Mouse (Mus musculus) adrenal gland, postnatal 25 days (tissue): ENCODE data around the gene Tspan15. TPM values are rescaled to one million over a fixed set of nuclear protein-coding genes. Genes with fewer than 3 reads are reported as not detected.

Source experiments
- DNase-seq: peaks from one replicate; pipeline ENCODE4 v3.0.0; 2021; ENCODE audit warnings: mixed read lengths
- total RNA-seq: library from RNA; stranded (reverse); gene quantifications from 2 replicates; pipeline ENCODE4 v1.2.3, GENCODE M21; 2021

Gene Tspan15
- total RNA-seq, 1 experiment from 2014 or later = 31.0 TPM

- no peak for DNase-seq
Measured at GRCm38 (mm10) chr10:62189910-62190309, 41.1 kb downstream of the Tspan15 start.

- DNase-seq = no peak
Measured at GRCm38 (mm10) chr10:62189303-62189702, 41.7 kb downstream of the Tspan15 start.

DNA sequence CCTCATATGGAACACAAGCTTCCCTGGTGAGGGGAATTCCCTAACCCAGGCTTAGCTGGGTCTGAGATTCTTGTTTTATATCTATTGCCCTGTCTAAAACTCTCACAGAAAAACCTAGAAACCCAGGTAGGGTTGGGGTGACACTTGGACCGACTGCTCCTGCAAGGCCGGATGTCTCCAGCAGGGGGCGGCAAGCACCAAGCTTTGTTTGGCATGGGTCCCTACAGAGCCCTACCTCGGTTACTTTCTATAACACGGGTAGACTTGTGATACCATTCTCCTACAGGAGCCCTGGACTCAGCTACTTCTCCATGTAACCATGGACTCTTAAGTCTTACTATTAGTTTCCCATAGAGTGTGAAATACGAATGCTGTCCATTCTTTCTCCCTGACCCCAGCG is 44.2 kb downstream of the Tspan15 start:
- peak; percentile 88 for DNase-seq

- peak; percentile 94 for DNase-seq
Measured at GRCm38 (mm10) chr10:62183053-62183452, 48.0 kb downstream of the Tspan15 start.

DNA sequence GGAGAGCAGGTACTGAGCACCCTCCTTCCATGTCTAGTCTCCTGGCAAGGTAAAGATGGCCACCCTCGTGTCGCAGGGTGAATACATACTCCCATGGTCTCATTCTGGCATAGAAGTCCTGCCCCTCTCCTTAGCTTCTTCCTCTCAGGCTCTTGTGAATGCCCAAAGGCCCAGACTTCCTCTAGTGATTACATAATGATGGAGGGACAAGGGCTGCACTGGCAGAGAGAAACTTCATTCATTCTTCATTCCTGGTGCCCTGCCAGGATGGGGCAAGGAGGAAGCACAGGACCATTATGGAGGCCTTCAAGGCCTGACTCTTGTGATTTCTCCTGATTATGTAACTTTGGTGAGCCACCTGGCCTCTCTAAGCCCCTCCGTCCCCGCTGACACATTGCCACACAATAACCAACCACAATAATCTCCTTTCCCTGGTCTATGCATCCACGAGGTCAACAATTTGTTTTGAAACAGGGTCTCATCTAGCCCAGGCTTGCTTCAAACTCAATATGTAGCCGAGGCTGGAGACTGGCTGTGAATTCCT is 48.5 kb downstream of the Tspan15 start:
- DNase-seq = no peak

DNA sequence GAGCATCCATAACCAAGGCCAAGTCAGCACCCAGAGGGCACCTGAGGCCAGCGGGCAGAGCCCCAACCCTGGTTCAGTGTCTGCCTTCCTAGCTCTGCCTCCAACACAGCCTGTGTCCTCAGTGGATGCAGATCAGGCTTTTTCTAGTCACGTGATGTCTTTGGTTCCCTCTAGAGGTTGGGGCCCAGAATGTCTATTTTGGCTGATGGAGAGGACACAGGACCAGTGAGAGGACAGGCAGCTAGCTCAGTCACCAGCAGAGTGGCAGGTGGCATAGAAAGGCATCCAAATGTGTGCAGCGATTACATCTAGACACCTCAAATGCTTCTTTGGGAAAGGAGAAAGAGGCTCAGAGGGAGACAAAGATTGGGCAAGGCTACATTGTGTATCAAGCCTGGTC is 49.4 kb downstream of the Tspan15 start:
- DNase-seq = no peak

DNA sequence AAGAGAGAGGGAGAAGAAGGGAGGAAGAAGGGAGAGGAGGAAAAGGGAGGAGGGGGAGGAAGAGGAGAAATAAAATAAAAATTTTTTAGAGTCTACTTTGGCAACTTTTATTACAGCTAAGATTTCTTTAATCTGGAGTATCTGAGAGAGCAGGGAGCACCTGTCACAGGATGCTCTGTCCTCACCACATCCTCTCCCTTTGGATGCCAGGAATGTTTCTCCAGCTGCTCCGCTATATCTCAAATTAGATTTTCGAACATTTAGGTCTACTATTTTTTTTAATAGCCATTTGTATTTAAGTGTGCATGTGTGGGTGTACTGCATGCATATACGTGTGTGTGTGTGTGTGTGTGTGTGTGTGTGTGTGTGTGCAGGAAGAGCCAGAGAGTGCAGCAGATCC is 51.1 kb downstream of the Tspan15 start:
- no peak for DNase-seq

- DNase-seq = no peak
Measured at GRCm38 (mm10) chr10:62174533-62175313, 56.3 kb downstream of the Tspan15 start.

GRCm38 (mm10) chr10:62173941-62174448 is 57.1 kb downstream of the Tspan15 start:
- DNase-seq = no peak

DNA sequence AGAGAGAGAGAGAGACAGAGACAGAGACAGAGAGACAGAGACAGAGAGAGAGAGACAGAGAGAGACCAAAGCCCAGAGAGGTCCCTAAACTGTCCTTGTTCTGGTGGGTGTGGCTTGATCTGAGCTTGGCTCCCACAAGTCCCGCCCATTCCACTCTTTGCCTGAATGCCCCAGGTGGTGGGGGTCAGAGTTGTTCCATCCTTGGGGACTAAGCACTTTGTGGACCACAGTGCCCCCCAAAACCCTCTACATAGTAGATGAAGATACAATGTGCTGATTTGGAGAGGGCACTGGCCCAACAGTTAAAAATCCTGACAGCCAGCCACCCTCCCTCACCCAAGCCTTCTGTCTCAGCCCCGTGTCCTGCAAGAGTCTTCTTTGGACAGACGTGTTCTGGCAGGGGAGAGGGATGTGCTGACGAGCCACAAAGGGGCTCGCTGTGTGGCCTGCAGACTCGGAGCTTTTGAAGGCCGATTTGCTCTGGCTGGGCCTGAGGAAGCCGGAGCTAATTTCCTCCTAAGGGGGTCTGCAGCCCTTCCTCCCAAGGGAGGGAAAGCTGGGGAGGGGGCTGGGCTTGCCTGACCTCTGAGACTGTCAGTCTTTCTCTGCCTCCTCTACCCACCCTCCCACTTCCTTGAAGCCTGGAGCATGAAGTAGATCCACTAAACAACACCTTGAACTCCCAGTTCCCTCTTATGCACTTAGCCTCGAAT is 58.1 kb downstream of the Tspan15 start:
- no peak for DNase-seq

DNA sequence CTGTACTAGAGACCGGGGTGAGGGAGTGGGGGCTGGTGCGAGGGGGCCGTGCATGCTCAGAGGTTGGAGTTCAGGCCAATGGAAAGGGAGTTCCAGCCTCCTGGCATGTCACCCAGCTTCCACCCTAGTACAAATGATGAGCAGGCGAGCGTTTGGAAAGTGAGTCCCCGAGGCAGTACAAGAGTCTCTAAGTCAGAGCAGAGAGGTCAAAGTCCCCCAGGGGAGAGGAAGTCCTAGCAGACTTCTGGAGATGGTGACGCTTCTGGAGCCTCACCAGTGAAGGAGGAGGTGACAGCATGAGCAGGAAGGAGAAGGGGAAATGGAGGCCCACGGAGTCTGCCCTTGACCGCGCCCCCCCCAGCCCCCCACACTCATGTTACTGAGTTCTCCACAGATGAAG is 68.6 kb downstream of the Tspan15 start:
- DNase-seq = no peak

- no peak for DNase-seq
Measured at GRCm38 (mm10) chr10:62149929-62150328, 81.1 kb downstream of the Tspan15 start.

GRCm38 (mm10) chr10:62147466-62148248 is 83.4 kb downstream of the Tspan15 start:
- no peak for DNase-seq

DNA sequence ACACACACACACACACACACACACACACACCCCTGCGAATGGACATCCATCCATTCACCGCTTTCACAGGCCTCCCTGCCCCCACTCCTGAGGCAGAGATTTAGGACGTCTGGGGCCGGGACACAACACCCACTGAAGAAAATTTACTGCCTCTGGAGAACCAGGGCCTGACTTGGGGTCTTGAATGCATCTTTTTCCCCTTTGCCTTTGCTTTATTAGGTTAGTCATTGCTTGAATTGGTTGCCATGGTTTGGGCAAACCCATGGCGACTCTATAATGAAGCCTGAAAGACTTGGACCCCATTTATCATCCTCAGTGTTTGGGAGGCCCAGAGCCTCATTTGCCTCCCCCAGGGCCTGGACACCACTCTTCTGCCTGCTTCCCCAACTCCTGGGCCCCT is 85.1 kb downstream of the Tspan15 start:
- DNase-seq = no peak

DNA sequence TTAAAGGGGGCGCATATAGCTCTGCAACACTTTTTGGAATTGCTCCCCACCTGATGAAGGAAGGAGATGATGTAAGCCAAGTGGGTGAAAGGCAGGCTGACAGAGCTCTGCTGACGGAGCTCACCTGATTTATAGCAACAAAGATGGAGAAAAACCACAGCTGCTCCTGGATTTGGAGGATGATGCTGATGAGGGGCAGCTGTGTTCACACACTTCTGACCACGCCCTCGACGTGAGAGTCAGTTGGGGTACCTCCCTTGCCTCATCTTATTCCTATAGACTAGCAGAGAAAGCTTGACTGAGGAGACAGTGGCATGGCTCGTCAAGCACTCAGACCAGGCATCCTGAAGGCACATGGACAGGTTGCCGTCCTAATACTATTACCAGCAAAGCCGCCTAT is 87.2 kb downstream of the Tspan15 start, which contains the start of gene Fam241b:
Gene Fam241b (minus strand): TSS at position 101 of the 400 bp plus-strand sequence.
- no peak for DNase-seq

- DNase-seq = peak; percentile 32
Measured at GRCm38 (mm10) chr10:62138040-62138439, 93.0 kb downstream of the Tspan15 start.

DNA sequence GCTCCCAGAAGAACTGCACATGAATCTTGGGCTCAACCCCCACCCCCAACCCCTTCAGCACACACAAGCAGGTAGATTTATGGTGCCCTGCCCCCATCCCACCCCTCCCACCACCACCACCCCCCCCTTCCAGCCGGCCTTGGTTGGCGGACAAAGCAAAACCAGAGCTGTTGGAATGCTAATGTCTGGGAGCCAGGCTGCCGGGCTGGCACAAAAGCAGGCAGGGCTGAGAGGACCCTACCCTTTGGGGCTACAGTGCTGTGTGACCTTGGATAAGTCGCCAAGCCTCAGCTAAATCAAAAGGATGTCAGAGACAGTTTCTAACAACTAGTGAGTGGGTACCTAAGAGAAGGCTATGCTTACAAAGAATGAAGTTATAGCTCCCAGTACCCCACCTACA is 93.9 kb downstream of the Tspan15 start:
- DNase-seq = no peak

DNA sequence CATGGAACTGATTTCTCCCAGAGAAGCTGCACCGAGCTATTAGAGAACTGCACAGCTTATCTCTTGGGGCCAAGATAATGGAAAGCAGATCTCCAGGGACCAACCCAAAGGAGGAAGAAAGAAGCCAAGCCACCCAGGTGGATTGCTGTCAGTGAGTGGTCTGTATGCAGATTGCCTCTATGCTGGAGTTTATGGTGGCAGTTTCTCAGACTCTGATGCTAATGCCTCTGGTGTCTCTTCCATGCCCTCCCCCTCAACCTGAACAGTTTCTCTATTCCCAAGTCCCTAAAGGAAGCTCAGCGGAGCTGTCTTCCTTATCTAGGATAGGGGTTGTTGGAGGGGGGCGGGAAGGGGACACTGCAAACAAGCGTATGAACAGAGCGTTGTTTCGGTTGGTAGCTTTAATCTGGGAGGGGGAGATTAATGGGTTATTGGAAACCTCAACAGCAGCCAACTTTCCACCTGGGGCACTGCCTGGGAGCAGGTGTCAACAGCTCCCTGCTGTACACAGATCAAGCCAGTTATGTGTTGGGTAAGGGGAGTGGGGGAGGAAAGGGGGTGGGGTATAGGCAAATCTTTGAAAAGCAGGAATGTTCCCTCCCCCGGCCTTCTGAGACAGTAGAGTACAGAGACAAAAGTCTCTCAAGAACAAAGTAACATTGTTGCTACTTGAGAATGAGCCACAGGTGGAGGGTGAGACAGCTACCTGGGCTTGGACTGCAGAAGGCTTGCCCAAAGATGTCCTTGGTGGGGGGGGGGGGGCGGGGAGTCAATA is 95.2 kb downstream of the Tspan15 start:
- no peak for DNase-seq
